Mouse (Mus musculus): ENCODE measurements around the gene Thop1.

GRCm38 (mm10) chr10:81119625-81120024, 49.8 kb downstream of the Thop1 start:
- TF ChIP-seq GATA1 (IDR thresholded peaks at IDR 0.05; ENCODE audit: low read length) (no peak), TAL1 (IDR thresholded peaks at IDR 0.05; ENCODE audit: low read length) (no peak)
